Mouse (Mus musculus) intestine, embryonic 14.5 days (tissue): ENCODE results near the gene Atg4c. TPM values are rescaled to one million over a fixed set of nuclear protein-coding genes. Genes with fewer than 3 reads are reported as not detected.

ENCODE experiments used
- ATAC-seq: fragments of 200-750 bp; cut with Nextera tagmentation; replicated peaks from 2 replicates; pipeline ENCODE4 v1.8.0; 2017; ENCODE audit warnings: low read depth, moderate number of reproducible peaks, moderate TSS enrichment, moderate library complexity; ENCODE audit not compliant: low FRiP score, low TSS enrichment
- DNase-seq: peaks from one replicate; pipeline ENCODE4 v3.0.0-alpha.2; 2018; ENCODE audit warnings: low spot score
- H3K27ac ChIP-seq: fragments of 300-500 bp; sonication (generic); 2 replicates; pipeline ENCODE4 v1.5.1; 2014; ENCODE audit warnings: low read depth, mild to moderate bottlenecking, control low read depth
- H3K27me3 ChIP-seq: fragments of 300-500 bp; sonication (generic); replicated peaks from 2 replicates; pipeline ENCODE4 v1.6.1; 2014; ENCODE audit warnings: low read length, control low read depth; ENCODE audit not compliant: control insufficient read depth, insufficient read depth
- H3K36me3 ChIP-seq: fragments of 300-500 bp; sonication (generic); 2 replicates; pipeline ENCODE4 v1.6.1; 2014; ENCODE audit warnings: low read length, control low read depth; ENCODE audit not compliant: control insufficient read depth, insufficient read depth
- H3K4me1 ChIP-seq: fragments of 300-500 bp; sonication (generic); replicated peaks from 2 replicates; pipeline ENCODE4 v1.6.1; 2014; ENCODE audit warnings: low read length, control low read depth, mixed read lengths; ENCODE audit not compliant: control insufficient read depth, insufficient read depth
- H3K4me2 ChIP-seq: fragments of 300-500 bp; sonication (generic); 2 replicates; pipeline ENCODE4 v1.6.1; 2014; ENCODE audit warnings: low read length
- H3K4me3 ChIP-seq: fragments of 300-500 bp; sonication (generic); 2 replicates; pipeline ENCODE4 v1.5.1; 2014; ENCODE audit warnings: low read depth, low read length, control low read depth, mixed read lengths
- H3K9ac ChIP-seq: fragments of 300-500 bp; sonication (generic); 2 replicates; pipeline ENCODE4 v1.6.1; 2014; ENCODE audit warnings: mild to moderate bottlenecking, low read length
- H3K9me3 ChIP-seq: fragments of 300-500 bp; sonication (generic); 2 replicates; pipeline ENCODE4 v1.6.1; 2016; ENCODE audit warnings: low read length, control low read depth; ENCODE audit not compliant: control insufficient read depth
- WGBS: fragments of 180-500 bp; shearing (Covaris S2); extraction: QIAGEN DNeasy Blood & Tissue Kit; methylation state at CpG from one replicate; pipeline ENCODE4 v1.1.7; 2014; 5-methylcytosine and 5-hydroxymethylcytosine counted together
- polyA plus RNA-seq: library from polyadenylated mRNA; unstranded; fragments of >200 nt; fragmentation: Nextera tagmentation; extraction: Ambion mirVana; gene quantifications from 2 replicates; pipeline ENCODE4 v1.2.1, GENCODE M21; 2014

Atg4c gene
- polyA plus RNA-seq, 1 experiment from 2014 or later, result 13.4 TPM

GRCm38 (mm10) chr4:99263191-99263590 is 69.5 kb downstream of the Atg4c start:
- 0 out of 2 replicates have a peak, but pooled peaks cover 3% of the 10 kb centered on the region for H3K36me3 ChIP-seq
- no peak for ATAC-seq
- H3K4me2 ChIP-seq, result no peak overlapping the region
- no peaks in the 10 kb centered on the region for H3K4me1 ChIP-seq
- H3K9me3 ChIP-seq, result no peaks in the 10 kb centered on the region
- no peak for DNase-seq
- no peak overlapping the region for H3K9ac ChIP-seq
- H3K4me3 ChIP-seq, result no peak overlapping the region
- WGBS, result 76% methylated on average over 2 of the region's 2 CpGs
- no peak overlapping the region for H3K27ac ChIP-seq
- H3K27me3 ChIP-seq, result no peaks in the 10 kb centered on the region

DNA sequence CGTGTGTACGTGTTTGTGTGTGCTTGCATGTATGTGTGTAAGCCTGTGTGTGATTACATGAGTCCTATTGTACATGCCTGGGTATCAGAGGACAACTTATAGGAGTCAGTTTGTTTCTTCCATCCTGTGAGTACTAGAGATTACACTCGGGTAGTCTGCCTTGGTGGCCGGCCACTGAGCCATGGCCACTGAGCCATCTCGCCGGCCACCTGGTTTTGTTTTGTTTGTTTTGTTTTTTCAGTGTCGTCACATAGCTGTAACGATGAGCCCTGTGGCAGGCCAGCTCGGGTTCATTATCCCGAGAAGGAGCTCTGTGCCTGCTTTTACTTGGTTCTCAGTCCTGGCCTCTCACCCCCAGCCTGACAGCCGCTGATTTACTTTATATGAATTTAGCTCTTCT is 69.9 kb downstream of the Atg4c start:
- H3K27me3 ChIP-seq, result no peaks in the 10 kb centered on the region
- H3K4me3 ChIP-seq, result no peak overlapping the region
- ATAC-seq (no peak), DNase-seq (no peak)
- H3K4me2 ChIP-seq, result no peak overlapping the region
- no peaks in the 10 kb centered on the region for H3K36me3 ChIP-seq
- no peaks in the 10 kb centered on the region for H3K9me3 ChIP-seq
- H3K4me1 ChIP-seq, result no peaks in the 10 kb centered on the region
- H3K27ac ChIP-seq, result no peak overlapping the region
- WGBS, result 76% methylated on average over 11 of the region's 11 CpGs
- H3K9ac ChIP-seq, result no peak overlapping the region

GRCm38 (mm10) chr4:99266843-99267445 is 73.2 kb downstream of the Atg4c start:
- H3K36me3 ChIP-seq, result peaks cover 5% of the 10 kb centered on the region; the same call in 1 of the 2 replicates
- no peak overlapping the region for H3K4me3 ChIP-seq
- H3K27ac ChIP-seq, result no peak overlapping the region
- 0 out of 2 replicates have a peak, but pooled peaks cover 2% of the 10 kb centered on the region for H3K9me3 ChIP-seq
- H3K9ac ChIP-seq, result no peak overlapping the region
- no peak overlapping the region for H3K4me2 ChIP-seq
- DNase-seq (no peak), ATAC-seq (no peak)
- H3K27me3 ChIP-seq, result no peaks in the 10 kb centered on the region
- WGBS, result 80% methylated on average over 10 of the region's 10 CpGs
- H3K4me1 ChIP-seq, result no peaks in the 10 kb centered on the region

GRCm38 (mm10) chr4:99272860-99273259 is 79.1 kb downstream of the Atg4c start:
- Histone ChIP-seq H3K36me3 (peaks cover 5% of the 10 kb centered on the region; the same call in 1 of the 2 replicates), H3K4me3 (no peak overlapping the region), H3K9me3 (0 out of 2 replicates have a peak, but pooled peaks cover 2% of the 10 kb centered on the region), H3K27me3 (no peaks in the 10 kb centered on the region), H3K9ac (no peak overlapping the region), H3K4me1 (no peaks in the 10 kb centered on the region), H3K4me2 (no peak overlapping the region), H3K27ac (no peak overlapping the region)
- 61% methylated on average over 9 of the region's 9 CpGs for WGBS
- DNase-seq, result no peak
- ATAC-seq, result no peak

DNA sequence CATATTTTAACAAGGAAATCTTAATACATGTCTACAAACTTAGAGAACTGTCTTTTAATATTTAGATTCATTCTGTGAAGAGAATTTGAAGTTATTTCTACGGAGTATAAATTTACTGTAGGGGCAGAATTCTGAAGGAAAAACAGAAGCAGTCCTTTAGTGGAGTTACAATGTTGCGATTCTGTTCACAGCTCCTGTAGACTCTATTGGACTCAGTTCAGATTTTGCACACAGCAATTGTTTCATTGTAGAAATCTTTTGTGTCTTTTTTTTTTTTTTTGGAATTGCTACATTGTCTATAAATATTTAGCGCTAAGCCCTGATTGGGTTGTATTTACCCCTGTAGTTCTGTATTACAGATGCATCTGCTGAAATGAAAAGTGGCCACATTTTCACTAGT is 79.7 kb downstream of the Atg4c start:
- Histone ChIP-seq H3K36me3 (peaks cover 5% of the 10 kb centered on the region; the same call in 1 of the 2 replicates), H3K4me2 (no peak overlapping the region), H3K9me3 (0 out of 2 replicates have a peak, but pooled peaks cover 2% of the 10 kb centered on the region), H3K9ac (no peak overlapping the region), H3K27ac (no peak overlapping the region), H3K4me3 (no peak overlapping the region), H3K27me3 (no peaks in the 10 kb centered on the region), H3K4me1 (no peaks in the 10 kb centered on the region)
- 95% methylated on average over 3 of the region's 3 CpGs for WGBS
- ATAC-seq, result no peak
- DNase-seq, result no peak

DNA sequence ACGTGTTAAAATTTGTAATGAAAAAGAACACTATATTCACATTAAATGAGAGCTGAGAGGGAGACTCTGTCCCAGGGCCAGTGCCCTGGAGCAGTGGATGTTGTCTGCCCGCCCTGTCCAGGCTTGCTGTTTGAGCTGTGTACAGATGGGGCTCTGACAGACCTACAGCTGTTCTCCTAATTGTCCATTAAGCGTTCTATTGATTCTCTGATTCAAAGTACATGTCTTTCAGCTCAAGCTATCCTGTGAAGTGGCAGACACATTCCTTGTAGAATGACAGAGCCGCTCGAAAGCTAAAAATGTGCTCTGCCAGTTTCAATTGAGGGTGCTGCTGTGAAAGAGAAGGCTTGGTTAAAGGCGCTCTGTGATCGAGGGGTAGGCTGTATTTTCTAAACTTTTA is 80.2 kb downstream of the Atg4c start:
- H3K36me3 ChIP-seq, result peaks cover 2% of the 10 kb centered on the region; the same call in 1 of the 2 replicates
- H3K4me1 ChIP-seq, result no peaks in the 10 kb centered on the region
- H3K27ac ChIP-seq, result no peak overlapping the region
- H3K4me3 ChIP-seq, result no peak overlapping the region
- 0 out of 2 replicates have a peak, but pooled peaks cover 2% of the 10 kb centered on the region for H3K9me3 ChIP-seq
- ATAC-seq (no peak), DNase-seq (no peak)
- no peaks in the 10 kb centered on the region for H3K27me3 ChIP-seq
- no peak overlapping the region for H3K4me2 ChIP-seq
- 75% methylated on average over 7 of the region's 7 CpGs for WGBS
- H3K9ac ChIP-seq, result no peak overlapping the region

DNA sequence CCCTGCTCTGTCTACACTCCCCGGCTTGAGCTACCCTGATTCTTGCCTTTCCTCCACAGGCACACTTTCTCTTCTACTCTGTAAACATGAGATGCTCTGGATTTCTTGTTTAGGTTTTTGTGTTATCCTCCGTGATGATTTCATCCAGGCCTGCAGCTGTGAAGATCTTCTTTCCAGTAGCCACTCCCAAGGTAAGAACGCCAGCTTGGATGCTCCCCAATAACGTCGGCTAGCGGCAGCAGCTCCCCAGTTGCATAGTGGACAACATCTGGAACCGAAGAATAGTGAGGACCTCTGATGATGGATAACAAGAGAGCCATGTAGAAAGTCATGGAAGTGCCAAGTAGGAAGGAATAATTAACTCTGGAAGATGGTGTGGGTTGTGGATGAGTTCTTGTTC is 85.1 kb downstream of the Atg4c start:
- H3K27me3 ChIP-seq, result no peaks in the 10 kb centered on the region
- no peak overlapping the region for H3K9ac ChIP-seq
- H3K4me1 ChIP-seq, result no peaks in the 10 kb centered on the region
- H3K27ac ChIP-seq, result no peak overlapping the region
- H3K4me3 ChIP-seq, result no peak overlapping the region
- no peak for ATAC-seq
- H3K9me3 ChIP-seq, result no peaks in the 10 kb centered on the region
- H3K4me2 ChIP-seq, result no peak overlapping the region
- no peak for DNase-seq
- 60% methylated on average over 7 of the region's 7 CpGs for WGBS
- no peaks in the 10 kb centered on the region for H3K36me3 ChIP-seq

GRCm38 (mm10) chr4:99281711-99282110 is 88.0 kb downstream of the Atg4c start:
- H3K4me1 ChIP-seq, result no peaks in the 10 kb centered on the region
- ATAC-seq (no peak), DNase-seq (no peak)
- H3K27me3 ChIP-seq, result no peaks in the 10 kb centered on the region
- H3K4me2 ChIP-seq, result no peak overlapping the region
- H3K4me3 ChIP-seq, result no peak overlapping the region
- WGBS, result 87% methylated on average over 7 of the region's 7 CpGs
- no peaks in the 10 kb centered on the region for H3K9me3 ChIP-seq
- H3K27ac ChIP-seq, result no peak overlapping the region
- H3K9ac ChIP-seq, result no peak overlapping the region
- H3K36me3 ChIP-seq, result no peaks in the 10 kb centered on the region

GRCm38 (mm10) chr4:99289286-99289685 is 95.6 kb downstream of the Atg4c start:
- Histone ChIP-seq H3K4me3 (no peak overlapping the region), H3K27ac (no peak overlapping the region), H3K9me3 (no peaks in the 10 kb centered on the region), H3K36me3 (no peaks in the 10 kb centered on the region), H3K4me2 (no peak overlapping the region), H3K4me1 (no peaks in the 10 kb centered on the region), H3K27me3 (no peaks in the 10 kb centered on the region), H3K9ac (no peak overlapping the region)
- DNase-seq (no peak), ATAC-seq (no peak)
- 92% methylated on average over 10 of the region's 10 CpGs for WGBS
